Mouse (Mus musculus) small intestine, adult 2 months (tissue): Measurements from ENCODE around the gene Eif3j1.

Experiments used
- CTCF ChIP-seq: fragments of 200-500 bp; IDR thresholded peaks from 2 replicates; pipeline ENCODE4 v1.5.1; 2012; ENCODE audit warnings: low read depth, mild to moderate bottlenecking, control low read depth, inconsistent platforms, low read length, moderate library complexity, mixed read lengths; ENCODE audit not compliant: insufficient replicate concordance, insufficient read length; ENCODE audit errors: extremely low read depth
- POLR2A ChIP-seq: fragments of 200-500 bp; IDR thresholded peaks from 2 replicates; pipeline ENCODE4 v1.6.1; 2012; ENCODE audit warnings: low read depth, mild to moderate bottlenecking, control low read depth, inconsistent platforms, low read length, moderate library complexity

DNA sequence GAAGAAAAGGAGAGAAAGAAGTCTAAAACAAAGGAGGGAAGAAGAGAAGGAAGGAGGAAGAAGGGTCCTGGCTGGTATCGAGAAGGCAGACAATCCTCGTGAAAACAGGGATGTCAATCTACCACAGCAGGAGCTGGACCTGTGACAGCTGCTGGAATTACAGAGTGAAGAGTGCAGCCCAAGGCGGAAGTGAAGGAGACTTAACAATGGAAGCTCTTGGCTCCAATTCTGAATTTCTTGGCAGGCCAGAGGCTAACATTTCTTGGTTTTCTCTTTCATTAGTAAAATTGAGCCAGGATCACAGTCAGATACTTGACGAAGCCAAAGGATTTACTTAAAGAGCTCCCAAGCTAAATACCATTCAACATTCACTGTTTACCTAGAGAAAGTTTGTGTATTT lies 58.1 kb downstream of the Eif3j1 start:
- TF ChIP-seq POLR2A (no peak), CTCF (no peak)
